Mouse (Mus musculus): Measurements from ENCODE around the gene Arhgap22.

The Arhgap22 gene

DNA sequence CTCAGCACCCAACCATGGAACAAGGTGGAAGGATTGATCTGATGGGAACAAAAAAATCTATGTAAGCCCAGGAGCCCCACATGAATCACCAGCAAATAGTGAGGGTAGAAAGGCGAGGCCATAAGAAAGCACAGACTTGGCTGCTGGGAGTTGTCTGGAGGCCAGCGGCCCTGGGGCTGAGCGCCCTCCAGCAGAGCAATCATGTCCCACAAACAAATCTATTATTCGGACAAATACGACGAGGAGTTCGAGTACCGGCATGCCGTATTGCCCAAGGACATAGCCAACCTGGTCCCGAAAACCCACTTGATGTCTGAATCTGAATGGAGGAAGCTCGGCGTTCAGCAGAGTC, 892 bp upstream of the Arhgap22 start:
- DNase-seq (ENCODE audit: low read depth in 1 of 2, low spot score in 2 of 2): no peak

DNA sequence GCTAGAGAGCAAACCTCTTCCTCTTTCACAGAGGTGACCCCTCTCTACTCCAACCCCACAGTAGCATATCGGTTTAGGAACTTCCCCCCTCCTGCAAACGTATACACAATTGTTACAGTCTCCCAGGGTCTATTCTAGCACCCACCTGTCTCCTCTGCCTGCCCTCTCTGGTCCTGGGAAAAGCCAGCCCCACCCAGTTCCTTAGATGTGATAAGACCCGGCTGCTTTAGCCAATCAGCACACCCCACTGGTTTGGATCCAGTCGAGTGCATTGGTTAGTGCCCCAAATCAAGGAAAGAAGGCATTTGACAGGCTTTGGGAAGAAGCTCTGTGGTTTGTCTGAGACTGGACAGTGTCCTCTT, 922 bp downstream of the Arhgap22 start:
- no peak for DNase-seq (ENCODE audit: low read depth in 1 of 2, low spot score in 2 of 2)

DNA sequence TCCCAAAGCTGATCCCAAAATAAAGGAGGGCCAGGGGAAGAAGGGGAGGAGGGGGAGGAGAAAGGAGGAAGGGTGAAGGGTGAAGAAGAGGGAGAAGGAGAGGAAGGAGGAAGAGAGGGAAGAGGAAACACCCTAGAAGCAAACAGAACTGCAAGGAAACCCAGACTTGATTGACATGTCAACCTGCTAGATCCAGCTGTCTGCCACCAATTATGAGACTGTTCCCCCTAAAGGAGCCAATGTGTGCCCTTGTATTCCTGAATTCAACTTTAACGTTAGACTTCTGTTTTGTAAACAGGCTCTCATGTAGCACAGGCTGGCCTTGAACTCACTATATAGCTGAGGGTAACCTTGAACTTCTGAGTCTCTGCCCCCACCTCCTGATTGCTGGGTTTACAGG, 1.3 kb downstream of the Arhgap22 start:
- no peak for DNase-seq (ENCODE audit: low read depth in 1 of 2, low spot score in 2 of 2)

DNA sequence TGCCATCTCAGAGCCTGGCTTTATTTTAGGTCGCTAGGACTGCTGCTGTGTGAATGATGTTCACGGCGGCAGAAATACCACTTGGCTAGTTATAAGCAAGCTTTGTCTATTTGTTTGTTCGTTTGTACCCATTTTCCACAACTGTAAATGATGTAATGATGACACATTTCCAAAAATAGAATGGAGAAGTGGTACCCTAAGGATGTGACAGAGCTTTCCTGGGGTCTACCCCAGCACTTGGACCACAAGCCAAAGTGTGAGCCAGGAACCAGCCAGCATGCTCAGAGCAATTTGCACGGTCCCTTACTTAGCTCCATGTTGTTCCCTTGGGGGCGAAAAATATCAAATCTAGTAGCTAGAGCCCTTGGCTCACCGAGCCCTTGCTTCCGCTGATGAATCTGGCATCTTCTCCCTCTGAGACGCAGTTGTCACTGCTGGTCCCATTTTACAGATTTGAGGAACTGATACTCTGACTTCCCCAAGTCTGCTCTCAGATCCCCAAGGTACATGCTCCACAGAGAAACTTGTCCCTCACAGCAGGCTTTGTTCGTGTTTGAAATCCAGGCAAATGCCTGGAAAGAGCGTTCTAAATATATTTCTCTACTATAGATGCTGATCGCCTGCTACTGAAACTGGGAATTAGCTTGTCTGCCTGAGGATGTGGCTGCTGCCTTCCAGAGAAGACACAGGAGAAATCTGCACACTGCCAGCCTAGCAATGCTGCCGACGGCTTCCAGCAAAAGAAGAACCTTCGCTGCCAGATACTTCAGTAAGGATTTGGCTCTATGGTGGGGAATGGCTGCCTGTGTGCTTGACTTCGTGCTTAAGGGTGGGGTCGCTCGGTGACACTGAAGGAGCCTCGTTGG, 2.8 kb downstream of the Arhgap22 start:
- DNase-seq (ENCODE audit: low read depth in 1 of 2, low spot score in 2 of 2): no peak

DNA sequence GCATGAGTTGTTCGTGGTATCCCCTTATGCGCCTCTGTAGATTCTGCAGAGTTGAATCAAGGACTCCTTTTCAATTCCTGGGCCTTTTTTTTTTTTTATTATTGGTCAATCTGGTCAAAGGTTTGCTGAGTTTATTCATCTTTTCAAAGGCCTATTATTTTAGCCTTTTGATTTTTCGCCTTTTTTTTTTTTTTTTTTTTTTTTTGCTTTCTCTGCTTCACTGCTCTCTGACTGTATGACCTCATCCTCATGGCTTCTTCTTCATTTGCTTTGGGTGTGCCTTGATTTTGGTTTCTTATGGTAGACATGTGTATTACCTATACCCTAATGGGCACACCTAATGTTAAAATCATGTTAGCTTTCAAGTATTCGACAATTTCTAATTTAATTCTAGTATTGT, 11.4 kb downstream of the Arhgap22 start:
- no peak for DNase-seq (ENCODE audit: low read depth in 1 of 2, low spot score in 2 of 2)

DNA sequence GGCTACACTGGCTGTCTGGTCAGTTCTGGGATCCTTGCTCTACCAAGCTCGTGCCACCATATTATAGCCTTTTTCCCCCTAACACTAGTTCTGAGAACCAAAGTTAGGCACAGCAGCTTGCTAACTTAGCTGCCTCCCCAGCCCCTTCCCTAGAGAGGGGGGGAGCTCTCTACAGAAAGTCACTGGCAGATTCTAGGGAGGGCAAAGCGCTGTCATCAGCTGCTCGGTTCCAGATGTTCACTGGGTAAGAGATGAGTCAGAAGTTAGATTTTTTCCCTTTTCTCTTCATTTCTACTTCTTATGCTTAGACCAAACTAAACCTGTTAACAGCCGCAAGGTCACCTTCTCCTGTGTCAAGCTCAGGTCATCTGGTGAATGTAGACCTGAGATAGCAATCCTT, 16.8 kb downstream of the Arhgap22 start:
- DNase-seq (ENCODE audit: low read depth in 1 of 2, low spot score in 2 of 2): no peak

DNA sequence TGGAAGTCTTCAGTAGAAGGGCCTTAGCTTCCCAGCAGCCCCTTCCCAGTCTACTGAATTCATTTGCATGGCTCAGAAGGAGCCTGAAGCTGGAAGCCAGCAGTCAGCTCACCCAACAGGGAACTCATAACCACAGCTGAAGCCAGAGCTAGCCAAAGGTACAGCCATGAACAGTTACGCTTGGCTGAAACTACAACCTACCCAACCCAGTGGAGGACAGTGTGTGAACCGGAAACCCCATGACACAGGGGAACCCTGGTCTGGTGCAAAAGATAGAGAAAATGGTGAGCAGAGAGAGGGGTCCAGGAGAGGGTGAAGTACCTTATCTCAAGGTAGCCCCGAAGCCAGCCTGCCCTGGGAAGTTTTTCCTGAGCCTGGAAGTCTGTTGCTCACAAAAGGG, 17.5 kb downstream of the Arhgap22 start:
- no peak for DNase-seq (ENCODE audit: low read depth in 1 of 2, low spot score in 2 of 2)

DNA sequence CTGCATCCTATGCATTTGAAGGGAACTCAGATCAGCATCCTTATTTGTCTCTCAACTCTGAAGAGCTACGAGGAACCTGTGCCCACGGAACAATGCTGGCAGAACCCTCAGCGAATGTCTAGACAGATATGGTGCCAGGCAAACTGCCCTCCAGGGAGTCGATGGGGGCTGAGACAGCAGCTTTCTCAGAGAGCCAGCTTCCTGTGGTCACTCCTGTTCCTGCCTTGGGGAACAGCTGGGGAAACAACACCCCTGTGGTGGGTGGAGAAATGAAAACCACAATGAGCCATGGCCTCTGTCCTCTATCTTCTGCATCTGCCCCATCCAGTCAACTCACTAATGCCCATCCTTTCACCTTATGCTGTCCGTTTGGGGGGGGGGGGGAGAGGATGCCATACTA, 18.2 kb downstream of the Arhgap22 start:
- no peak for DNase-seq (ENCODE audit: low read depth in 1 of 2, low spot score in 2 of 2)

DNA sequence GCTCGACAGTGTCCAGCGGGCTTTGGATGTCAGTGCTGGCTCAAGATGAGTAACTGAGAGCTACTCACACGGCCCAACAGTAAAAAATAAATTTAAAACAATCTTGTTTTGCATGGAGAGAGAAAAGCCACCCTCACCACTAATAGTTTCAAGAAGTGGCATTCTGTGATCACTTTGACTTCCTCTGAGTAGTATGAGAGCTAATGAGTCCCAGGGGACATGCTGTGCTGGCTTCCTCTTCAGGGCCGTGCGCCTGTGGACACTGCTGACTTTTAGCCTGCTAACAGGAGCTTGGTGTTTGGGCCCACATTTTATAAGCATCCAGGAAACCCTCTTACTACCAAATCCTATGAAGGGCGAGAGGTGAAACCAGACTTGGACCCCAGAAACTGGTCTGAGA, 21.8 kb downstream of the Arhgap22 start:
- no peak for DNase-seq (ENCODE audit: low read depth in 1 of 2, low spot score in 2 of 2)

DNA sequence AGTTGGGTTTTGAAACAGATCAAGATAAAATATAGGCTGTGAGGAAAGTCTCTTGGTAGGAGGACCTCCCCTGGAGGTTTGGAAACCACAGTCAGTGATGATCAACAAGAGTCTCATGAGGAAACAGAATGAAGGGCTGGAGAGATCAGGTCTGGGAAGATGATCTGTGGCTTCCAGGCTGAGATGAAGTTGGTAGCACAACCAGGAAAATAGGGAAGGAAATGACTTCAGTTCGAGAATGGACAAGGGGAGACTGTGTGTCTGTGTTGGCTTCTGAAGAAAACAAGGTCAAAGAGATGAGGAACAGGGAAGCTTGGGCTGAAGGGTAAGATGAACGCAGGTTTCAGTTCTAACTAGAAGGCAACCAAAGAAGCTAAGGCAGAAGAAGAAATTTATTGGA, 26.6 kb downstream of the Arhgap22 start:
- DNase-seq (ENCODE audit: low read depth in 1 of 2, low spot score in 2 of 2): peak in 1 of 2 experiments; percentile 24

DNA sequence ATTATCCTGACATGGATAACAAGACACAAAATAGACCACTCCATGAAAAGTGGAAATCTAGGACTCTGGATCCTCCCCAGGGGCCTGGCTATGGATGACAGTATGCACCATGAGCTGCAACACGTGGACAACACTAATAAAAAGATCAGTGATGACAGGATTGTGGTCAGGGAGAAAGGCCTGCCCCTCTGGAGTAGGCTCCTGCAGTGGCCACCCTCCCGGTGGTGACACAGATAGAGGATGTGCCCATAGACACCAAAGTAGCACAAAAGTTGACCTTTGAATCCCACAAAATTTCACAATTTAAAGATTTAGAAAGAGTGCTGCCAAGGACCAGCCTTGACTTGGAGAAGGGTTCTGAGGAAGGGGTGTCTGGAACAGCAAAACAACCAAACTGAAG, 29.4 kb downstream of the Arhgap22 start:
- peak; percentile 34 to 48 for DNase-seq (ENCODE audit: low read depth in 1 of 2, low spot score in 2 of 2)

DNA sequence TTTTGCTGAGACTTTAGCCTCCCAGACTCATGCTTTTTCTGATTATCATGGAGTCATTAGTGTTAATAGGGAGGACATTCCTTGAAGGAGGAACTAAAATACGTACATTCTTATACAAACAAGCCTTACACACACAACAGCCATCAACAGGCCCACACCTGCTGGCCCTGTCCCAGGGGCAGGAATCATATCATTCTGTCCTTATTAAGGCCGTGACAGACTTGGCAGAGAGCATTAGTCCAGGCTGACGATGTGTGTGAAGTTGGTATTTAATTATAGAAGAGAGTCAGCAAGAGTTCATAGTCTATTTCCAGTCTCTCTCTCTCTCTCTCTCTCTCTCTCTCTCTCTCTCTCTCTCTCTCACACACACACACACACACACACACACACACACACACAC, 30.7 kb downstream of the Arhgap22 start:
- DNase-seq (ENCODE audit: low read depth in 1 of 2, low spot score in 2 of 2): no peak

DNA sequence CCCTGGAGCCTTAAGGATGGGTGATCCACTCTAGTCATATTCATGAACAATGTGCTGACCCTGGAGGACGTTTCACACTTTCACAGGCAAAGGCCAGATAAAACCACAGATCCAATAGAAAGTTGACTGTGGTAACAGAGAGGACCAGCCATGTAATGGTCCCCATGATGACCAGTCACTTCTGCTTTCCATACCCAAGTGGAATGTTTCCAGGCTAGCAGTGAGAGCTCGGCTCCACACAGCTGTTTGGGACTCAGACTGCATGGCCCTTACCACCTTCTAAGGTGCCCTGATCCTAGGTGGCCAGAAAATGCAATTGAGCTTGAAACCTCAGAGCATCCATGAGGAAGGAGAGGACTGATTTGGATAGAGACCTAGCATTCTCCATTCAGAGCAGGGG, 31.1 kb downstream of the Arhgap22 start:
- no peak for DNase-seq (ENCODE audit: low read depth in 1 of 2, low spot score in 2 of 2)

DNA sequence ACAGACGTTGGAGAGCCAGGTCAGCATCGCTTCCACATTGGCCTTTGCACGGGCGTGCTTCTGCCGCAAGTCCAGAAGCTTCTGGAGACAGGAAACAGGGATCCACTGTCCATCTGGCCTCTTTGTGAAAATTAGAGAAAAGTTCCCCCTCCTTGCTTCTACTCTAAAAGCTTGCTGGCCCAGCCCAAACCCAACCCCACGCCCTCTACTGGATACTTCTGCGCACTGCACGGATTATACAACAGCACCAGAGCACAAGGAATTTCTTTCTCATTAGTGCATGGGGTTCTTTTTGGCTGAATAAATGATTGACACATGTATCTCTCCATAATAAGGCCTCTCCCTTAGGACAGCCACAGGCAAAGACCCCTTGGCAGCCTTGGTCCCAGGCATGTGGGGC, 32.6 kb downstream of the Arhgap22 start:
- DNase-seq (ENCODE audit: low read depth in 1 of 2, low spot score in 2 of 2): peak in 1 of 2 experiments; percentile 36

DNA sequence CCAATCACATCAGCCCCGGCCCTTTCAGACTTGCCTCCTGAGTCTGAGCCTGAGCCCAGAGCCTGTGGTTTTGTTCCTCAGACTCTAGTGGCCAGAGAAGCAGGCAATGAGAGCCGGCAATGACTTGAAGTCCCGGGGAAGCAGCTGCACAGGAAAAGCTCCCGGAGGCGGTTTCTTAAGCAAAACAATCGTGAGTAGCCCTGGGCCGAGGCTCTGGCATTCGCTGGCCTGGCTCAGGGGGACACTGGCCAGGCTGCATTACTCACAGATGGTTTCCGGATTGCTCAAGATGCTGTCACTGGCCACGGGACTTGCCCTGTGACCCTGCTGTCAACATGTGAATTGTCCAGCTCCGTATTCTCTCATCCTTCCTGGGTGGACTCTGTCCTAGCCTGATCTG, 33.8 kb downstream of the Arhgap22 start:
- DNase-seq (ENCODE audit: low read depth in 1 of 2, low spot score in 2 of 2): peak; percentile 26 to 34

DNA sequence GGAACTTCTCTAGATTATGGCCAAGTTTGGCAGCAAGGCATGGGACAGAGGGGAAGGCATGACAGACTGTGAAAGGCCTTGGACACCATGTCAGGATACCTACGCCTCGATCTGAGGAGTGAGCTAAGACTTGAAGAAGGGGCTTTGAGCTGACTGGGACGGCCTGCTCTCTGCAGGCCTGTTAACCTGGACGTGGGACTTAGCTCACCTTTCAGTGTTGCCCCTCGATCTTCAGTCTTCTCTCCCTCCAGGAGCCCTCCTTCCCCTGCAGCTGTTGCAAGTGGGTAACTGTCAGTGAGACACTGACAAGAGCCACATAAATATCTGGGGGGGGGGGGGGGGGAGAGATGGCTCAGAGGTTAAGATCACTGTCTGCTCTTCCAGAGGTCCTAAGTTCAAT, 34.9 kb downstream of the Arhgap22 start:
- DNase-seq (ENCODE audit: low read depth in 1 of 2, low spot score in 2 of 2): no peak

DNA sequence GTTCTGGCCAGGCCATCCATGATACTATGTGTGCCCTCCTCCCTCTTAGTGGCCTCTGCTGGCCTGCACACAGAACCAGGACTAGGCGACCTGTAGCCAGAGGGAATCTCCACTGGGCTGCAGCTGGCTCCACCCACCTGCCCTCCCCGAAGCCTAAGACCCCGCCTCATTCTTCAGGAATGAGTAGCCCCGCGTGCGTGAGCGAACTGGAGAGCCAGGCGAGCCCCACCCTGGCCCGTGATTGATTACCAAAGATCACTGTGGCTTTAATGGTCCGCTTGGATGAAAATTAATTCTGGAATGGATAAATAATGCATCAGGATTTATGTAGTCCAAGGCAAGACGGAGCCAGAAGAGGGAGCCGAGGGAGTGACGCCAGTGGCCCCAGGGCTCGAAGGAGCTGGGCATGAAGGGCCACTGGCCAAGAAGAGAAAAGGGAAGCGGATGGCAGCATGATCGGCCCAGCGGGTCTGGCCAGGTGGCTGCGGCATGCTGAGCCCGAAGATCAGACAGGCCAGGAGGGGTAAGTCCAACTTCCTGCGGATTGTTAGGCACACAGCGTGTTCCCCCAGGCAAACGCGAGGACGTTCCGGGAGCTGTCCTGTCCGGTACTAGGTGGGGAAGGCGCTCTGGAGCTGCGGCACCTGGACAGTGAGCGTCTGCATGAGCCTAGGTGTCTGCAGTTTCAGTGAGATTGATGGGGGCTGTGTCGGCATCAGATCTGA, 36.6 kb downstream of the Arhgap22 start:
- no peak for DNase-seq (ENCODE audit: low read depth in 1 of 2, low spot score in 2 of 2)

DNA sequence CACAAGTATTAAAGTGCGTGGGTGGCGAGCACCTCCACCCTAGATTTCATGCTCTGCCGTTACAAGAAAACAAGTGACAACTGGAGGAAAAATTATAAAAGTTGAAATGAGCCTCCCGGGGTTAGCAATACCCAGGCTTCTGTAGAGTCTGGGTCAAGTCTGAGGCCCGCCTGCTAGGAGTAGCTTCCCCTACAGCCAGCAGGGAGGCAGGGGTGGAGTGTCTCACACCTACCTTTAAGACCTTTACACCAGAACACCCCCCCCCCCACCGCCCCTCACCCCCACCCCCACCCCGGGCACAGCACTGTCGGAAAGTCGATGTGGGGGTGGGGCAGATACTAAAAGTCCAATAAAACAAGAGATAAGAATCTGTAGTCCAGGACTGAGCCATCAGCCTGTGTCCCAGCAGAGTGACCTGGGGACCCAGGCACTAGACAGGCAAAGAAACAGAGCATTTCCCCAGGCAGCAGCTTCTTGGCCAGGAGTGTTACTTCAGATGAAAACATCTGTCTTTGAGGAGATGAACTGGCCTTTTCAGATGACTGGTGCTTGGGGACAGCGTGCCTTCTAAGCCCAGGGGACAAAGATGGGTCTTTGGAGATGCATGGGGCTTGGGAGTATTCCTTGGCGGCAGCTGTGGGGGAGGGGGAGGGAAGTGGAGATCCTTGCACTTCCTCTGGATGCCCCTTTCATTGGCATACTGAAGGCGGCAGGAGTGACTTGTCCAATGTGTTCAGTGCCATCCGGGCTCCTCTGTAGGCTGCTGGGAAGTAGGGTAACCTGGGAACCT, 37.3 kb downstream of the Arhgap22 start:
- DNase-seq (ENCODE audit: low read depth in 1 of 2, low spot score in 2 of 2): no peak

DNA sequence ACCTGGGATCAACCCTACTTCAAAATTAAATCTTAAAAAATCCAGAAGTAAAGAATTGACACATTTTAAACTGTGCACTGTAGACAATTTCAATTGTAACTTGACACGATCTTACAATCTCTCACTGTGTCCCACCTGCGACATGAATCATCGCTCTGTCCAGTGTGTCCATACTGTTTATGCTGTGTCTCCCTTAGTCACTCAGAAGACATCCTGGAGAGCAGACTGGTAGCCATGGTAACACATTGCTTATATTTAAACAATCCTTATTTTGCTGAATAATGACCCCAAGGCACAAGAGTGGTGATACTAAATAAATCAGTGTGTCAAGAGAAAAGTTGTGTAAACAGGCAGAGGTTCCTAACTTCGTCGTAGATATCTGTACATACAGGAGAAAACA, 44.4 kb downstream of the Arhgap22 start:
- no peak for DNase-seq (ENCODE audit: low read depth in 1 of 2, low spot score in 2 of 2)

DNA sequence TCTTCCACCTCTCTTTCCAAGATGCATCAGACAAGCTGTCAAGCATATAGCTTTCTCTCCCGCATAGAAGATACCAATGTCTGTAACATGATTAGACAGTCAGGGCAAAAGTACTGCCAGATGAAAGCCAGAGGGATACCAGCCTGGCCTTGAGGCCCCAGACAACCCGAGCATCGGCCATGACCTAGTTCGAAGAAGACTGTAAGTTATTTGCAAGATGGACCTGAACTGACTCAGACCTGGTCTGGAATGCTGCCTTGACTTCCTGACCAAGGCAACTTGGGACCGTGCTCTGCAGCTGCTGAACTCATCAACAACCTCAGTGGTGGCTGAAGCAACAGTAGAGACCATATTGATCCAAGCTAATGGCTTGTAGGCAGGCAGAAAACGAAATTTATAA, 46.3 kb downstream of the Arhgap22 start:
- DNase-seq (ENCODE audit: low read depth in 1 of 2, low spot score in 2 of 2): no peak

DNA sequence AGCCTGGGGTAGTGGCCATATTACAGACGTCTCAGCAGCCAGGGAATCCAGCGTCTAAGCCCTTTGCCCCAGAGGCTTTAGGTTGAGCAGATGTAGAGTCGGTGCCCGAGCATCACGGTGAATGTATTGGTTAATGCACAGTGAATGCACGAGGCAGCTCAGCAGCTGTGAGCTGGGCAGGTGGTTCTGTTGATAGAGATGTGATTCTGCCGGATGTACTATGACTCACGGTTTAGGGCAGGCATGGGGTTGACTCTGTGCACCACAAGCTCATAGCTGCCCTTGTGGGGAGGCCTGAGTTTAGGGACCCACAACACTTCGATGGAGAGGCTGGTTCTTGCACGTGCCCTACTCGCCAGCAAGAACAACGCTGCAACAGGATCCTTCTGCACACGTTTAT, 51.0 kb downstream of the Arhgap22 start:
- DNase-seq (ENCODE audit: low read depth in 1 of 2, low spot score in 2 of 2): no peak

DNA sequence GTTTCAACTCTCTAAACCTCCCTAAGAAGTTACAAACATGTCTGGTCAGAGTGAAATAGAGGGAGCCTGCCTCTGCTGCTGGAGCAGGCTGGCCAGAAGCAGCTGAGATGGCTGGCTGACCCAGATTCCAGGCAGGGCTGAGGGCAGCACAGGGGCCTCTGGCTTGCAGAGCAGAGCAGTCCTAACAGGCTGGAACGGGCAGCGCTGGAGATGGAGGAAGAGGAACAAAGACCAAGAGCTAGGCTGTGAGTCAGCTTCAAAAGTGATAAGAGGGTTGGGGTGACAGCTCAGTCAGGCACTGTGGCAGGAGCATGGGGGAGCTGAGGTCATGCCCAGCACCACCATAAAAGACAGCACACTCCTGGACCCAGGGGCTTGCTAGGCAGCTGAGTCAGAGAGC, 62.4 kb downstream of the Arhgap22 start:
- no peak for DNase-seq (ENCODE audit: low read depth in 1 of 2, low spot score in 2 of 2)

Measured in monocyte, adult 2 months (primary cell).